Mouse (Mus musculus): Measurements from ENCODE around the gene Crnkl1.

GRCm38 (mm10) chr2:145898106-145898505, 36.7 kb downstream of the Crnkl1 start:
- TF ChIP-seq POLR2A (IDR thresholded peaks at IDR 0.05; ENCODE audit: borderline replicate concordance, control insufficient read depth, low read depth, low read length), result no peak
- no peak for TF ChIP-seq CTCF (IDR thresholded peaks at IDR 0.05; ENCODE audit: control insufficient read depth, insufficient read depth, low read length)
